Comparison of ENCODE assay signal across 10 mouse cellular contexts in the genomic region with DNA sequence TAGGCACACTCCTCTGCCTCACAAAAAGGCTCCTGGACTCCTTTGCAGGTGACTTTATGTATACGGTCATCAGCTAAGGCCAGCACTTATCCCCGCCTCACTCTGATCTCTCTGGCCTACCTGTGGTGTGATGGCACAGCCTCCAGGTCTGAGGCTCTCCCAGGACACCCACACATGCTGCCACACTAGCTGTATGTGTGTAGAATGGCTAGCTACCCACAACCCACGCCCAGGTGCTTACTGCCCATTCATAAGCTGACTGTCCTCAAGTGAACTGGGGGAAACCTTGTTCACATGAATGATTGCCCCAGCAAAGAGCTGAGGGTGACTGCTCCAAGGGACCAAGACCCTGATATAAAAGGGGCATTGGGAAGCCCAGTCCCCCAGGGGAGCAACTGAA. TPM values are rescaled to one million over a fixed set of nuclear protein-coding genes. Genes with fewer than 3 reads are reported as not detected.
DNase-seq lines count a peak whose midpoint lies in the region; ATAC-seq lines count a peak whose summit lies in the region.
"Had no signal": no experiment of that assay in that cellular context is flagged by ENCODE, and none has a peak within 500 bp of the region (broad histone marks: within the 10 kb centered on the region; RNA-seq: fewer than 3 reads in every experiment).

No protein-coding gene starts in this region.

- no peak overlapping the region for H3K4me3 ChIP-seq in hindbrain, embryonic 13.5 days
- no peak overlapping the region for H3K4me3 ChIP-seq in hindbrain, embryonic 11.5 days (ENCODE audit: low read depth, low read length)
- H3K4me3 ChIP-seq in midbrain, embryonic 10.5 days = no peak overlapping the region
- no peak overlapping the region for H3K4me3 ChIP-seq in midbrain, embryonic 14.5 days (replicated peaks; ENCODE audit: low read depth, low read length)
- H3K4me3 ChIP-seq in intestine, embryonic 14.5 days (ENCODE audit: low read depth, low read length) = no peak overlapping the region
- no peak overlapping the region for H3K4me3 ChIP-seq in stomach, embryonic 14.5 days (ENCODE audit: low read depth, low read length)
- H3K4me3 ChIP-seq: erythroblast, embryonic 14.5 days had no signal

- no peak for ATAC-seq in hindbrain, embryonic 13.5 days (ENCODE audit: low FRiP score)
- no peak for ATAC-seq in hindbrain, embryonic 11.5 days (ENCODE audit: low FRiP score)
- no peak for ATAC-seq in midbrain, embryonic 14.5 days (ENCODE audit: low FRiP score, low TSS enrichment)
- ATAC-seq in intestine, embryonic 14.5 days (replicated peaks; ENCODE audit: low FRiP score, low TSS enrichment, low read depth) = no peak
- ATAC-seq in stomach, embryonic 14.5 days (ENCODE audit: insufficient number of reproducible peaks, insufficient read depth, low FRiP score, low read depth) = no peak

- WGBS in hindbrain, embryonic 13.5 days = 90% methylated on average over 3 of the region's 3 CpGs
- 82% methylated on average over 3 of the region's 3 CpGs for WGBS in hindbrain, embryonic 11.5 days
- 91% methylated on average over 3 of the region's 3 CpGs for WGBS in midbrain, embryonic 10.5 days
- WGBS in midbrain, embryonic 14.5 days = 88% methylated on average over 3 of the region's 3 CpGs
- WGBS in intestine, embryonic 14.5 days = 91% methylated on average over 3 of the region's 3 CpGs
- WGBS in stomach, embryonic 14.5 days = 86% methylated on average over 3 of the region's 3 CpGs

- H3K27ac ChIP-seq in hindbrain, embryonic 13.5 days = no peak overlapping the region
- H3K27ac ChIP-seq in hindbrain, embryonic 11.5 days (ENCODE audit: low read depth, low read length) = no peak overlapping the region
- H3K27ac ChIP-seq in midbrain, embryonic 10.5 days (replicated peaks) = 0 out of 2 replicates have a peak overlapping the region, but pooled peaks have one; percentile 57
- H3K27ac ChIP-seq in midbrain, embryonic 14.5 days (replicated peaks; ENCODE audit: low read depth, low read length) = no peak overlapping the region
- H3K27ac ChIP-seq in intestine, embryonic 14.5 days (ENCODE audit: low read depth) = peak overlapping the region; percentile 73
- peak overlapping the region; percentile 87; the same call in 1 of the 2 replicates for H3K27ac ChIP-seq in stomach, embryonic 14.5 days (ENCODE audit: low read length)

- H3K4me2 ChIP-seq in hindbrain, embryonic 13.5 days = no peak overlapping the region
- no peak overlapping the region for H3K4me2 ChIP-seq in hindbrain, embryonic 11.5 days (replicated peaks; ENCODE audit: low read depth, low read length)
- H3K4me2 ChIP-seq in midbrain, embryonic 14.5 days (ENCODE audit: low read length) = no peak overlapping the region
- no peak overlapping the region for H3K4me2 ChIP-seq in intestine, embryonic 14.5 days (ENCODE audit: low read length)
- no peak overlapping the region for H3K4me2 ChIP-seq in stomach, embryonic 14.5 days (replicated peaks; ENCODE audit: low read depth, low read length)

- DNase-seq in hindbrain, embryonic 11.5 days (ENCODE audit: low spot score) = no peak
- DNase-seq in midbrain, embryonic 10.5 days (ENCODE audit: low spot score) = no peak
- no peak for DNase-seq in midbrain, embryonic 14.5 days
- no peak for DNase-seq in intestine, embryonic 14.5 days (ENCODE audit: low spot score)
- no peak for DNase-seq in adrenal gland, postnatal 25 days
- no peak for DNase-seq in cerebellum, postnatal 4 days (ENCODE audit: low spot score in 2 of 2)
- DNase-seq: right cerebral cortex, postnatal 4 days had no signal

- no peaks in the 10 kb centered on the region; the same call in 1 of the 2 replicates for H3K27me3 ChIP-seq in hindbrain, embryonic 13.5 days
- no peaks in the 10 kb centered on the region for H3K27me3 ChIP-seq in hindbrain, embryonic 11.5 days (ENCODE audit: control insufficient read depth, insufficient read depth, low read length)
- H3K27me3 ChIP-seq in midbrain, embryonic 10.5 days (ENCODE audit: low read depth, poor library complexity, severe bottlenecking) = peaks cover 11% of the 10 kb centered on the region; the same call in 1 of the 2 replicates
- no peaks in the 10 kb centered on the region for H3K27me3 ChIP-seq in midbrain, embryonic 14.5 days (ENCODE audit: control insufficient read depth, insufficient read depth, low read length)
- no peaks in the 10 kb centered on the region for H3K27me3 ChIP-seq in intestine, embryonic 14.5 days (replicated peaks; ENCODE audit: control insufficient read depth, insufficient read depth, low read length)
- H3K27me3 ChIP-seq in stomach, embryonic 14.5 days (ENCODE audit: control insufficient read depth, insufficient read depth, low read length) = no peaks in the 10 kb centered on the region

- H3K9ac ChIP-seq in hindbrain, embryonic 13.5 days = 0 out of 2 replicates have a peak overlapping the region, but pooled peaks have one; percentile 53
- H3K9ac ChIP-seq in hindbrain, embryonic 11.5 days (ENCODE audit: low read depth, low read length) = no peak overlapping the region
- no peak overlapping the region; the same call in 1 of the 2 replicates for H3K9ac ChIP-seq in midbrain, embryonic 14.5 days (replicated peaks; ENCODE audit: low read length)
- no peak overlapping the region for H3K9ac ChIP-seq in intestine, embryonic 14.5 days (ENCODE audit: low read length)
- H3K9ac ChIP-seq in stomach, embryonic 14.5 days (replicated peaks; ENCODE audit: low read depth, low read length) = no peak overlapping the region

- 0 out of 2 replicates have a peak, but pooled peaks cover 2% of the 10 kb centered on the region for H3K36me3 ChIP-seq in hindbrain, embryonic 13.5 days
- no peaks in the 10 kb centered on the region for H3K36me3 ChIP-seq in hindbrain, embryonic 11.5 days (ENCODE audit: control insufficient read depth, insufficient read depth, low read length)
- H3K36me3 ChIP-seq in midbrain, embryonic 10.5 days = no peaks in the 10 kb centered on the region
- no peaks in the 10 kb centered on the region for H3K36me3 ChIP-seq in midbrain, embryonic 14.5 days (ENCODE audit: control insufficient read depth, insufficient read depth, low read length)
- H3K36me3 ChIP-seq in intestine, embryonic 14.5 days (ENCODE audit: control insufficient read depth, insufficient read depth, low read length) = no peaks in the 10 kb centered on the region
- no peaks in the 10 kb centered on the region for H3K36me3 ChIP-seq in stomach, embryonic 14.5 days (ENCODE audit: control insufficient read depth, insufficient read depth, low read length)

- no peaks in the 10 kb centered on the region for H3K9me3 ChIP-seq in hindbrain, embryonic 13.5 days
- H3K9me3 ChIP-seq in hindbrain, embryonic 11.5 days (ENCODE audit: control insufficient read depth, low read length) = no peaks in the 10 kb centered on the region
- no peaks in the 10 kb centered on the region for H3K9me3 ChIP-seq in midbrain, embryonic 10.5 days (replicated peaks)
- H3K9me3 ChIP-seq in midbrain, embryonic 14.5 days (ENCODE audit: control insufficient read depth, low read length) = no peaks in the 10 kb centered on the region
- no peaks in the 10 kb centered on the region for H3K9me3 ChIP-seq in intestine, embryonic 14.5 days (ENCODE audit: control insufficient read depth, low read length)
- H3K9me3 ChIP-seq in stomach, embryonic 14.5 days (ENCODE audit: control insufficient read depth, low read depth, low read length) = no peaks in the 10 kb centered on the region

- peaks cover 22% of the 10 kb centered on the region for H3K4me1 ChIP-seq in hindbrain, embryonic 13.5 days (replicated peaks)
- 0 out of 2 replicates have a peak, but pooled peaks cover 2% of the 10 kb centered on the region for H3K4me1 ChIP-seq in hindbrain, embryonic 11.5 days (replicated peaks; ENCODE audit: control insufficient read depth, insufficient read depth, low read length)
- peaks cover 47% of the 10 kb centered on the region for H3K4me1 ChIP-seq in midbrain, embryonic 10.5 days
- H3K4me1 ChIP-seq in midbrain, embryonic 14.5 days (ENCODE audit: control insufficient read depth, insufficient read depth, low read length) = peaks cover 21% of the 10 kb centered on the region
- H3K4me1 ChIP-seq in intestine, embryonic 14.5 days (replicated peaks; ENCODE audit: control insufficient read depth, insufficient read depth, low read length) = peaks cover 19% of the 10 kb centered on the region
- H3K4me1 ChIP-seq in stomach, embryonic 14.5 days (ENCODE audit: control insufficient read depth, insufficient read depth, low read length) = peaks cover 20% of the 10 kb centered on the region

RNA-seq across cellular contexts. Expression of a gene that starts 7.4 kb away (rescaled TPM):
- 25.6 and 26.0 TPM in 2 replicates for polyA plus RNA-seq in hindbrain, embryonic 13.5 days (2015; fragmentation: Nextera tagmentation; extraction: Ambion mirVana)
- 16.5 and 19.8 TPM in 2 replicates for polyA plus RNA-seq in hindbrain, embryonic 11.5 days (2014; fragmentation: Nextera tagmentation; extraction: Ambion mirVana)
- 25.8 and 26.7 TPM in 2 replicates for polyA plus RNA-seq in midbrain, embryonic 10.5 days (2016; fragmentation: Nextera tagmentation; extraction: Ambion mirVana)
- polyA plus RNA-seq in midbrain, embryonic 14.5 days (2014; fragmentation: Nextera tagmentation; extraction: Ambion mirVana) = 19.9 and 22.9 TPM in 2 replicates
- polyA plus RNA-seq in intestine, embryonic 14.5 days (2014; fragmentation: Nextera tagmentation; extraction: Ambion mirVana) = 27.5 and 29.2 TPM in 2 replicates
- 30.1 and 32.7 TPM in 2 replicates for polyA plus RNA-seq in stomach, embryonic 14.5 days (2014; fragmentation: Nextera tagmentation; extraction: Ambion mirVana)
- 17.4 and 31.5 TPM in 2 replicates for total RNA-seq in adrenal gland, postnatal 25 days (2021)

RNA-seq across cellular contexts. Expression of a gene that starts 35.4 kb away (rescaled TPM):
- polyA plus RNA-seq in hindbrain, embryonic 13.5 days (2015; fragmentation: Nextera tagmentation; extraction: Ambion mirVana) = 86.3 and 94.6 TPM in 2 replicates
- polyA plus RNA-seq in hindbrain, embryonic 11.5 days (2014; fragmentation: Nextera tagmentation; extraction: Ambion mirVana) = 17.7 and 18.3 TPM in 2 replicates
- polyA plus RNA-seq in midbrain, embryonic 10.5 days (2016; fragmentation: Nextera tagmentation; extraction: Ambion mirVana) = 17.3 and 26.3 TPM in 2 replicates
- polyA plus RNA-seq in midbrain, embryonic 14.5 days (2014; fragmentation: Nextera tagmentation; extraction: Ambion mirVana) = 98.9 and 109 TPM in 2 replicates
- polyA plus RNA-seq in intestine, embryonic 14.5 days (2014; fragmentation: Nextera tagmentation; extraction: Ambion mirVana) = 13.1 and 13.7 TPM in 2 replicates
- 17.9 and 20.0 TPM in 2 replicates for polyA plus RNA-seq in stomach, embryonic 14.5 days (2014; fragmentation: Nextera tagmentation; extraction: Ambion mirVana)
- 10.8 and 14.4 TPM in 2 replicates for total RNA-seq in adrenal gland, postnatal 25 days (2021)

Comparison
In these comparisons a context has a peak if more than half of its experiments do, and no peak if none do; other contexts are left out.
1. H3K27ac ChIP-seq: peak in midbrain, embryonic 10.5 days (single experiment), intestine, embryonic 14.5 days (single experiment) and stomach, embryonic 14.5 days (single experiment); none in hindbrain, embryonic 13.5 days (single experiment), hindbrain, embryonic 11.5 days (single experiment) and midbrain, embryonic 14.5 days (single experiment).